Mouse (Mus musculus) ovary, postnatal 36 days (tissue): ENCODE measurements around the gene Icos.

Experiments used
- DNase-seq: peaks from one replicate; pipeline ENCODE4 v3.0.0; 2022; ENCODE audit warnings: low spot score, mixed read lengths

Icos gene

DNA sequence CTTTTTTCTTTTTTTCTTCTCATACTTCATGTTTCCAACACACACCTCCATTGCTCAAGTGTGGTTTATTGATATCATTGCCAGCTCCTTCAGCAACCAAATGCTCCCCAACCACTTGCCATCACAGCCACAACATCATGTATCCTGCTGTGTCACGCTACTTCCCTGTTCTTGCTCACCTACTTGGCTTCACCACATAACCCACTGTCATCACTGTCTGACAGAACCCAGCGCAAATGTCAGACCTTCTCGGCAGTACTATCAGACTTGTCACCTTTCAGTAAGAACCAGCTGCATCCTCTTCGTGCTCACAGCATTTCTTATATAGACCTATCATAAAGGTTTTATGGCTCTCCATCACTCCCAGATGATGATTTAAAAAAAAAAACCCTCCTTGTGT, 61.6 kb downstream of the Icos start:
- DNase-seq: no peak

DNA sequence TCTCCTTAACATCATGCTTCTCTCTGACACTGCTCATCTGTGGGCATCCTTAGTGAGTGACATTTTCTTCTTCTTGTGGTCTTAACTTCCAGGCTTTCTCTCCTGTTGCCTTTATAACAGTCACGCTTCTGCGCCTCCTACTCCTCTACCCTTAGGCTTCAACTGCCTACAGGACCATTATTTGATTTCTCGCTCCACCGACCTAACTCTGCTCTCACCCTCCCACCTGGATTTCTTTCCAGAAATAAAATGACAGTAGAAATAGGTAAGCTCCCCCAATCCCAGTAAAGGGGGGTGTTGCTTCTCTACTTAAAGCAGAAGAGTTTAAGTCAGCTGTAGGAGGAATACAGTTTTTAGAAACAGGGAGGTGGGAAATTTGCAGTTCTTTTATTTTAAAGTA, 62.7 kb downstream of the Icos start:
- no peak for DNase-seq

DNA sequence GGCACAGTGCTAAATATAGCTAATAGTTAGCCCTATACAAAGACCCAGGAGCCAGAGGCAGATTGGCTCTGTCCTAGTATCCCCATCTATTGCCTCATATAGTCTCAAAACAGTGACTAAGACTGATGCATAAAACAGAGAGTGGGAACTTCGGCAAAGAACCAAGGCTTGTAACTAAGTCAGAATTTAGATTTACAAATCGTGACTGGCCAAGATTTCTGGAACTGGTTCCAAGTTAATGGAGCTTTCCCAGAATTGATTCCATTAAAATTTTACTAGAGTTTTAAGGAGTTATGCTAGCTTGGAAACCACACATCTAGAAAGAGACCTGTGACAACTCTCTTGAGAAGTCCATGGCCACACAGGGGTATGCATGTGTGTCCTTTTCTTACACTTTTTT, 65.1 kb downstream of the Icos start:
- DNase-seq: no peak

GRCm38 (mm10) chr1:61046055-61046705, 68.5 kb downstream of the Icos start:
- DNase-seq: no peak

- no peak for DNase-seq
Measured at GRCm38 (mm10) chr1:61047336-61047735, 69.6 kb downstream of the Icos start.
